Mouse (Mus musculus) thymus, postnatal 0 days (tissue): ENCODE measurements around the gene Hist1h2bg. TPM values are rescaled to one million over a fixed set of nuclear protein-coding genes. Genes with fewer than 3 reads are reported as not detected.

Experiments used
- DNase-seq: peaks from one replicate; pipeline ENCODE4 v3.0.0-alpha.2; 2015; ENCODE audit warnings: low spot score
- polyA plus RNA-seq: library from polyadenylated mRNA; unstranded; fragments of >200 nt; fragmentation: Nextera tagmentation; extraction: Ambion mirVana; gene quantifications from 2 replicates; pipeline ENCODE4 v1.2.1, GENCODE M21; 2015

Hist1h2bg gene
- 32.3 and 46.0 TPM in 2 replicates for polyA plus RNA-seq

DNA sequence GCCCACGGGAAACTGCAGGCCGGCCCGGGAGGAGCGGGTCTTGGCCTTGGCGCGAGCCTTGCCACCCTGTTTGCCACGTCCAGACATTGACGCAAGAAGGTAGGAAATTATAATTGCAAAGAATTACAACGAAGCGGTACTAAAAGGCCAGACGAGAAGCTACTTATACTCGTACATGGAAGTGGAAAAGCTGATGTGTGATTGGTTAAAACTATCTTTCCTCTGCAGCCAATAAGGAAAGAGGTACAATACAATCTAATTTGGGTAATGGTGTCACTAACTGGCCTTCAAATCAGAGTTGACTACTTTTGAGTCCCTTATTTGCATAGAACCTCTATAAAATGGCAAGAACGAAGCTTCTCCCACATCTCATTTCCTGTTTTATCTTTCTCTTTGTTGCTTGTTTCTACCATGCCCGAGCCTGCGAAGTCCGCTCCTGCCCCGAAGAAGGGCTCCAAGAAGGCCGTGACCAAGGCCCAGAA, at the start of gene Hist1h2bg, which contains the start of gene Hist1h2ae:
Gene Hist1h2bg, plus strand, starts transcription at position 375 of the 482 bp plus-strand sequence.
Gene Hist1h2ae, minus strand, starts transcription at position 199 of the 482 bp plus-strand sequence.
- peak; percentile 94 for DNase-seq

DNA sequence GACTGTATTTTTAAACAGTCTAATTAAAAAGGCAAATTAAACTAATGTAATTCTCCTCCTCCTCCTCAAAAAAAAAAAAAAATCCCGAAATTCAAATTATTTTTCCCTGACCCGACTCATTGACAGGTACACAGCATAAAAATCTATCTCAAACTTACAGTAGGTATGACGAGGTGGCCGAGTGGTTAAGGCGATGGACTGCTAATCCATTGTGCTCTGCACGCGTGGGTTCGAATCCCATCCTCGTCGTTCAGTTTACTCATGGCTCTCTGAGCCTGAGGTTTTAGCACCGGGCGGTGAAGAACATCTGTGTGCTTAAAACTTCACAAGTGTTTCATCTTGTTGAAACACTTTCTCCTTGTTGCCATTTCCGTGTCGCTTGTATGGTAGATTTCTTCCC, 49.5 kb upstream of the Hist1h2bg start:
- peak; percentile 92 for DNase-seq

DNA sequence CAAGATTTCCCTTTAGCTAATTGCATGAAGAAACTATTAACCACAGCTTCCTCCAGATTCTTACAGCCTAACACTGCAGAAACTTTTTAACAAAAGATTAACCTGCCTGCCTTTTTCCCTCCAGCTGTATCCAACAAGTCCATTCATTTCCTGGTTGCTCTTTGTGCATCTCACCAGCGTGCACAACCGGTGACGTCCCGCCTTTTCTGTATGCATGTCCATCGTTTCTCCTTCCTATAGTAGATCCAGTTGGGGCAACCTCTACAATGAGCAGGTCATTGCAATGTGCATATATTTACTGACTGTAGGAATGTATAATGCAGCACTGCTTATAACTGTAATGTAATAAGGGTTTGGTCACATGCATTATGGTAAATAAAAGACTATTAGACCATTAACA, 47.2 kb upstream of the Hist1h2bg start:
- DNase-seq = no peak

DNA sequence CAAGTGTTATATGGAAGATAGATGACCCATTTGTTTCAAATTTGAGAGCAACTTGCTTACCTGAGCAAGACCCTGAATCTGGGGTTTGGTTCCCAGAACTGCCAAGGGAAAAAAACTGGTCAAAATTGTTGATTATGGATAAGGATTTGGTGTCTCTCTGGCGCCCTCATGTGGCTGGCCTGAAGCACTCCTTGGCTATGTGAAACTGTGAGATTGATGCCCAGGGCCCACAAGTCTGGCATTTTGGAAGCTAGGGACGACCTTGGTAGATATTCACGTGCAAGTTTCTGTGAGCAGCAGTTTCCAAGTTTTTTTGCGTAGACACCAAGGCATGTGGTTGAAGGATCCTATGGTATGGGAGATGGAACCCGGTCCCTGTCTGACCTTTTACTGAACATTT, 46.5 kb upstream of the Hist1h2bg start:
- peak; percentile 80 for DNase-seq

DNA sequence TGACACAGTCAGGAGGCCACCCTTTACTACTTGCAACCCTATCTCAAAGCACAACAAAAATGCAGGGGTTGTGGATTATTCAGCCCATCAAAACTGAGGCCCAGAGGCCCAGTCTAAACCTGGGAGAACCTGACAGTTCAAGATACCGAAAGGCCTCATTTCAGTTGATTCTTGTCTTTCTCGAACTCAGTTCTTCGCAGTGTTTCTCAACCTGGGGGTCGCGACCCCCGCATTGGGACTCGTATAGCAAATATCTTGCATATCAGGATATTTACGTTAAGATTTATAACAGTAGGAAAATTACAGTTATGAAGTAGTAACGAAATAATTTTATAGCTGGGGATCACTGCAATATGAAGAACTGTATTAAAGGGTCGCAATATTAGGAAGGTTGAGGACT, 45.3 kb upstream of the Hist1h2bg start:
- DNase-seq = no peak

DNA sequence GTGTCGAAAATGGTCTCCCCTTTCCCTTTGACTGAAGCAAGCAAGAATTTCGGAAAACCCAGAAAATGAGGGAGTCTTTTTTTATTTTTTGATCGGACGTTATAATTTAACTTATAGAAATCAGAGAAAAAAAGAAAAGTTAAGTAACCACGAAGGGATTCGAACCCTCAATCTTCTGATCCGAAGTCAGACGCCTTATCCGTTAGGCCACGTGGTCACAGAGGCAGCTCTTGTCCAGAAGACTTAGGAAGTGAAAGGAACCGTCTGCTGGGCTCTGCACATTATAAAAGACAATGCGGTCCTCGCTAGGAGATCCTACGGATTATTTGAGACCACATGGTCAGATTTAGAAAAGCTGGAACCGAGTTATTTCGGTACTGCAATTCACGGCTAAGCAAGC, 44.9 kb upstream of the Hist1h2bg start:
- peak; percentile 95 for DNase-seq

DNA sequence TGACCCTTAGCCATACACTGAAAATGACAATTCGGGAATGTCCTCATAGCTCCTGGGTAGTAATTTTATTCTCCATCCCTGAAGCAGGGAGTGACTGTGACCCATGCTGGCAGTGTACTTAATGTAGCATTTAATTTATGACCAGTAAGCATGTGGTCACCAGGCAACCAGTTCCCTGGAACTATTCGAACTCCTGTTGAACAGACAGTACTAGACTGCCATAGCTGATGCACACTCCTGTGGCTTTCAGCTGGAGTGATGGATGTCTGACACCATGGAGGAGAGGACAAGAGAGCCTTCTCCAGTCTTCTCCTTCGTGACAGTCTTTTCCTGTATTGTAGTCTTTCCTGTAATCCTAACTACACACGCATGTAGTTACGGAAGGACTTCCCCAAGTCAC, 42.2 kb upstream of the Hist1h2bg start:
- DNase-seq = no peak

DNA sequence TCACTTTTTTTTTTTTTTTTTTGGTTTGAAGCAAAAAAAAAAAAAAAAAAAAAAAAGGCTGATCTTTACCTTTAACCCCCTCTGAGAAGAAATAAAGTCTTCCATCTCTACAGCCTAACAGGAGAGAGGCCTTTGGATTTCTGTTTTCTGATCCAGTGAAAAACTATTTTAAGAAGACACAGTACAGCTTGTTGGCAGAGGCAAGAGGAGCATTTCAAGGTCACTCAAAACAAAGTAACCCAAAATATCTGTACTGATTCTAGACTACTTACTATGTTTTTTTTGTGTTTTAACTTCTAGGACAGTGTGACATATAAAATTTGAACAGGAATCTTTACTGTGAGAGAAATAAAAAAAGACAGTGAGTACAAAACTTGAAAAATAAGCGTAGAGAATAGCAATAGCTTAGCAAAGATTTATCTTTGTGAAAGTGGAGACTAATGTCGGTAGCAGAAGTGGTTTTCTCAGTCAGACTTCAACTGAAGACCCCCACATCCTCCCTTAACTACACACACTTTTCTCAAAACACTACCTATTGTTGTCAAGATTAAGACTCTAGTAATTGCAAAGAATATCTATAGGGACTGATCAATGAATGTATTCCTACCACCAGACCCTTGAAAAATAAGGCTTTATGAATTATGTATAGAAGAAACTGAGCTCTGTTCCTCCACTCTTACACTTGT, 41.6 kb upstream of the Hist1h2bg start:
- DNase-seq = no peak

DNA sequence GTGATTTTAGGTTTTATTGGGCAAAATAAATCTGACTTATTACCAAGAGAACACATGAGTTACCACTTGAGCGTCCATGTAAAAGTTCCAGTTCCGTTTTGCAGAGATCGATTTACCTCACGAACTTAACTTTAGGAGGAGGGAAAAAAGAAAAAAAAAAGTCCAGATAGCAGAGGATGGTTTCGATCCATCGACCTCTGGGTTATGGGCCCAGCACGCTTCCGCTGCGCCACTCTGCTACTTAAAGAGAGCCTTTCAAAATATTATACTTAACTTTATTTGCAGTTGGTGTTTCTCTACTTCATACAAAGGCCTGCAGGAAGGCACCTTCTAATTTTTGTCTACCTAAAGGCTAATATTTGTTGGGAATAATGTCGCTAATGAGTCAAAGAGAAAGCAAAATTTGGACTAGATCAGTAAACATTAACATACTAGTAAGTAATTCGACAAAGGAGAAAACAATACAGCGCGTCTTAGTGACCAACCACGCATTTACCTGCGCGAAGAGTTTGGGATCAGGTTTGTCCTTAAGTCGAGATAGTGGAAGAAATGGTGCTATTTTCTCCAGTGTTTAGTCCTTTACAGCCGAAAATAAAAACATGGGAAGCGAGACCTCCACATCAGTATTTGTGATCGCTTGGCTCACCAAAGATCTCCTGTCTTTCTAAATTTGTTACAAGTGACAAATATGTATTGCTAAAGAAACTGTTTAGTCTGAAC, 40.9 kb upstream of the Hist1h2bg start:
- peak; percentile 83 for DNase-seq

DNA sequence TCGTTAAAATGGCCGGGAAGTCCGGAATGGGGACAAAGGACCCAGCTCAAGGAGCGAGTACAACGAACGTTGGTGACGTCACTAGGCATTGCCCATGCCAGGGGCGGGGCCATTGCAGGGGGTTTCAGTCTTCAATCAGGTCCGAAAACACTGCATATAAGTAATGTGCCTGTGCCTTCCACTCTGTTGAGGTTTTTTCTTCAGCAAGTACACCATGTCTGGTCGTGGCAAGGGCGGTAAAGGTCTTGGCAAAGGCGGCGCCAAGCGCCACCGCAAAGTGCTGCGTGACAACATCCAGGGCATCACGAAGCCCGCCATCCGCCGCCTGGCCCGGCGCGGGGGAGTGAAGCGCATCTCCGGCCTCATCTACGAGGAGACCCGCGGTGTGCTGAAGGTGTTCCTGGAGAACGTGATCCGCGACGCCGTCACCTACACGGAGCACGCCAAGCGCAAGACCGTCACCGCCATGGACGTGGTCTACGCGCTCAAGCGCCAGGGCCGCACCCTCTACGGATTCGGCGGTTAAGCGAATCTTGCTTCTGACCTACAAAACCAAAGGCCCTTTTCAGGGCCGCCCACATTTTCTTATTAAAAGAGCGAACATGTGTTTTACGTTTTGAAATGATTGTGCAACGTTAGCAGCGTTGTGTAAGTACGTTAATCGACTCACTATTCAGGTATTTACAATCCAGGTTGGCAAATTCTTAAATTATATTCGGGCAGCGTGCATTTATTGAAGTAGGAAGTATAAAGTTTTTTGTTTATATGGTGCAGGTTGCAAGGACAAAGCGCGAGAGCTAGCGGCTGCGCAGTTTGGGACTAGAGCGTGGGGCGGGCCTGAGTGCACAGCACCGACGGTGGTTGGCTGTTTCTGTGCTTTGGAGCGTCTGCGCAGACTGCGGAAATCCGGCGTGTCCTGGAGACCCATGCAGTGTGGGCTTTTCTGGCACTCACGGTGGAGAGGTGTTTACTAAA, 40.0 kb upstream of the Hist1h2bg start, which contains the start of gene Hist1h4h:
Gene Hist1h4h, plus strand, starts transcription at position 150 of the 975 bp plus-strand sequence.
- peak; percentile 99 for DNase-seq

DNA sequence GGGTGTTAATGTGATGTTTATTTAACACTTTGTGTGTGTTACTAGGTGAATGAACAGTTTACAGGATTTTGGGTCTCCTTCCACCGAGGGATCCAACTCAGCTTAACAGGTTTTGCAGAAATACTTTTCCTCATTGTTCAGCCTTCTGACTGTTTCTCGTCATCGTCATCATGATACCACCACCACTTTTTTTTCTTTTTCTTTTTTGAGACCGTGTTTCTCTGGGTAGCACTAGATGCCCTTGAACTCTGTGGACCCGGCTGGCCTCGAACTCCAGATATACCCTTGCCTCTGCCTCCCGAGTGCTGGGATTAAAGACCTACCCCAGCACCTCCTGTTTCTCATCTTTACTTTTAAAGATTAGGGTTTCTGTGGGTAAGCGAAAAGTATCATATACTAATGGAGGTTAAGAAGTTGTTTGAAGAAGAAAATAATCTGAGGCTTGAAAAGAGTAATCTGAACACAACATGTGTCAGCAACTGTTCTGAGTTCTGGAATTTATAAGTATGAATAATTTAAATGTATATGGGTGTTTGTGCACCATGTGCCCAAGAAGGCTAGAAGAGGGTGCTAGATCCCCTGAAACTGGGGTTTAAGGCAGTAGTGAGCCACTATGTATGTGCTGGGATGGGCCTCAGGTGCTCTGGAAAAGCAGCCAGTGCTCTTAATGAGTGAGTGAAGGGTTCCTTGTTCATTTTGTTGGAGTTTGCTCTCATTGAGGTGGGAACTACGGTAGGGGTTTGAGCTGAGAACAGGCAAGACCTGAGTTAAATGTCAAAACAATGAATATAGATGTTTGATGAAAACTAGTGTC, 38.7 kb upstream of the Hist1h2bg start:
- peak; percentile 39 for DNase-seq

DNA sequence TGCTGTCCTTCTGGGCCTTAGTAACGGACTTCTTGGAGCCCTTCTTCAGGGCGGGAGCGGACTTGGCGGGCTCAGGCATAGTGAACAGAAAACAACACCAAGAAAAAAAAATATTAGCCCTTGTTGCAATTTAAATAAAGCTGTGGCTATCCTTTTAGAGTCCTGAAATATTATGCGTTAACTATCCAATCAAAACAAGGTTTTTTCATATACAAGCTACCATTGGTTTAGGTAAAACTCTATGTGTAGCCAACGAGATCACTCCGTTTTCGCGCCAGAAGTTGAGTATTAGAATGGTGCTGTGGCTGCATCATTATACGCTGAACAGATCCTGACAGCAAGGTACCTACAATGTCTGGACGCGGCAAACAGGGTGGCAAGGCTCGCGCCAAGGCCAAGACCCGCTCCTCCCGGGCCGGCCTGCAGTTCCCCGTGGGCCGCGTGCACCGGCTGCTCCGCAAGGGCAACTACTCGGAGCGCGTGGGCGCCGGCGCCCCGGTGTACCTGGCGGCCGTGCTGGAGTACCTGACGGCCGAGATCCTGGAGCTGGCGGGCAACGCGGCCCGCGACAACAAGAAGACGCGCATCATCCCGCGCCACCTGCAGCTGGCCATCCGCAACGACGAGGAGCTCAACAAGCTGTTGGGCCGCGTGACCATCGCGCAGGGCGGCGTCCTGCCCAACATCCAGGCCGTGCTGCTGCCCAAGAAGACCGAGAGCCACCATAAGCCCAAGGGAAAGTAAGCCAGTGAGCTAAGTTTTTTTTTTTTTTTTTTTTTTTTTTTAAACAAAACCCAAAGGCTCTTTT, 37.4 kb upstream of the Hist1h2bg start, which contains the start of gene Hist1h2af:
Gene Hist1h2af, plus strand, starts transcription at position 347 of the 808 bp plus-strand sequence.
- DNase-seq = peak; percentile 87

DNA sequence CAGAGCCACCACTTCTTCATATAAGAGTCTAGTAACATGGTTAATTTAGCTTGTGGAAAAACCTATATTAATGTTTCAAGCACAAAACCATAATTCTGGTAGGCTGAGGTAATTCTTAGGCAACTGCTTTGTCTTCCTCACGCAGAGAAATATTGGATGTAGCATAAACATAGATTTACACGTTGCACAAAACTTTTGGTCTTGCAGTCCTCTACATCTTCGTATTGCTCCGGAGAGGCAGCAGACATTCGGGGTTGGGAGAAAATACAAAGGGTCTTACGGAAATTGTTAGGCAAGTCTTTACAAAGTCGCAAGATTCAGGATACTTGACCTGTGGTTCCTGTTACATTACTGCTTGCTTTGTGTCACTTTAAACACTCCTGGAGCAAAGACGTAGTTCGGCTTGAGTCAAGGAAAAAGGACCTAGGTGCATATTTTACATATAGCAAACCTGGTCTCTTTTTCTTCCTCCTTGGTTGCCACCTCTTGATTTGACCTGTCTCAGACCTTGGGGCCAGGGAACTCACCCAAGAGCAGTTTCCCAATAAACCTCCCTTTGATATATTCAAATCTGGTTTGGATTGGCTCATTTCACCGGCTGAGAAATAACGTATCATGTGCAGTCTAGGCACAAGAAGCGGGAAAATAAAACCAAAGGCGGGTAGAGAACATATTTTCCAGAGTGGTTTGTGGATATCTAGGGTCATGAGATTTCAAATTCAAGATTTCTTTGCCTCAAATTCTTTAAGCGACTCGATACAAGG, 36.6 kb upstream of the Hist1h2bg start:
- DNase-seq = peak; percentile 39

DNA sequence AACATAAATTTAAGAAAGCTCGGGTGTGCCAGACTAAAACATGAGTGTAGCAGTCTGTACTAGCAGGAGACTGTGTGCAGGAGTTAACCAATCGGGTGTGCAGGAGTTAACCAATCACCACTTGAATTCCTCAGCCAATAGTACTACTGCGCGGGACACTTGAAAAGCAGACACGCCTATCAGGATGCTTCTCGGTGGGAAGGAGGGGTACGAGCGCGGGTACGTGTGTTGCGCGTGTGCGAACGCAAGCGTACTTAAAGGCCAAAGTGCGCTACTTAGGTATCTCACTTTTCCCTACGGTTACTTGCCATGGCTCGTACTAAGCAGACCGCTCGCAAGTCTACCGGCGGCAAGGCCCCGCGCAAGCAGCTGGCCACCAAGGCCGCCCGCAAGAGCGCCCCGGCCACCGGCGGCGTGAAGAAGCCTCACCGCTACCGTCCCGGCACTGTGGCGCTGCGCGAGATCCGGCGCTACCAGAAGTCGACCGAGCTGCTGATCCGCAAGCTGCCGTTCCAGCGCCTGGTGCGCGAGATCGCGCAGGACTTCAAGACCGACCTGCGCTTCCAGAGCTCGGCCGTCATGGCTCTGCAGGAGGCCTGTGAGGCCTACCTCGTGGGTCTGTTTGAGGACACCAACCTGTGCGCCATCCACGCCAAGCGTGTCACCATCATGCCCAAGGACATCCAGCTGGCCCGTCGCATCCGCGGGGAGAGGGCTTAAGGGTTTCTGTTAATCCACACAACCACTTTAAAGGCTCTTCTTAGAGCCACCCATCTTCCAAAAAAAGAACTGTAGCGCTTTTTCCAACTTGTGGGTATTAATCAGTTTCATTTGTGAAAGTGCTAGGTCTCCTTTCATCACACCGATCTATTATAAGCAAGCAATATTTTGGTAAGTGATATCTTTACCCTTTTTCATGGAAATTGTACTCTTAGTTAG, 35.8 kb upstream of the Hist1h2bg start, which contains the start of gene Hist1h3g:
Gene Hist1h3g, plus strand, starts transcription at position 286 of the 939 bp plus-strand sequence.
- peak; percentile 96 for DNase-seq

DNA sequence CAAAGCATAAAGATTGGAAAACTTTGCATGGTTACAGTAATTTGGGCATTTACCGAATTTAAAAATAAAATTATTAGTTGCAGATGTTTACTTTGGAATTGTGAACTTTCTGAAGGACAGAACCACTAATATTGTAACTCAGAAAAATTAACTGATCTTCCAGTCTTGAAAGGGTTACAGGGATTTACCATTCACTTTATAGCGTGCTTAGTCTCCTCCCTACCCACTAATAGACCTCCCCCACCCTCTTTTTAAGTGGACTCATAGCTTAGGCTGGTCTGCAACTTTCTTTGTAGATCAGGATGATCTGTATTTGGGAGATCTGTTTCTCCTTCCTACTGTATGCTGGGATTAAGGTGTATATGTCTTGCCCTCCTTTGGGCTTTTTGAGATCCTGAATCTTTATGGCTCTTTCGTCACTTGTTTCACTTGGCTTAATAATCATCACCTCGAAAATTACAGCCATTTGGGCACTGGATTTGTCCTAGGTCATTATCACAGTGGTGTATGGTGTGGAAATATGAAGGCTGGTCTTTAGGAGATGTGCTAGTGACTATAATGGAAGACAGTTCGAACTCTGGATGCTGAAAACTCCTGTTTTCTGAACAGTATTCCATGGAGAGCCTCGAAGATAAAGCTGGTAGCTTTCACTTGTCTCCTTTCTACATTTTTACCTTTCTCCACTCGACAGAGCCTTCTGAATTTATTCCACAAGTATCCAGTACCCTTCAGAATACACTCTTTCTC, 34.9 kb upstream of the Hist1h2bg start:
- no peak for DNase-seq

DNA sequence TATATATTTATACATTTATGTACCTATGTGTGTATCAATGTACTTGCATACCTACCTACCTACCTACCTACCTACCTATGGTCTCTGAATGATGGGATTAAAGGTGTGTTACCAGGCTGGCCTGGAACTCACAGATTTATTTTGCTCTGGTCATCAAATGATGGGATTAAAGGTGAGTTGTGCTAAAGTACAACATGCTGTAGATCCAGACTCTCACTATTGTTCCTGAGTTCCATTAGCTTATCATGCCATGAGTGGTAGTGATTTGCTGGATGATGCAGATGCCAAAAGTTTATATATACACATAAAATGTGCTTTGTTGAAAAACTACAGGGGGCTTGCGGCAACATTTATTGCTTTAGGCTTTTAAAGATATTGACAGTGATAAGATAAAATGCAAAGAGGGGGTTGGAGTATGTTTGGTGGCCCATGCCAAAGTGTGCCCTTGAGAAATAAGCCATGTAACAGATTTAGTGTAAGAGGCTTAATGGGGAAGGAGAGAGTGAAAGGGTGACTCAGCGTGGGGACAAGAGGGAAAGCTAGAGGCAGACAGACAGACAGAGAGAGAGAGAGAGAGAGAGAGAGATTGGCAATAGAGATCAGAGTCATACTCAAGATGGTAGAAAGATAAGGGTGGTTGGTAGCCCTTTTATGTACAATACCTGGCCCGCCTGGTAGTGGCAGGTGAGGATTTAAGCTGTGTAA, 34.0 kb upstream of the Hist1h2bg start:
- no peak for DNase-seq
